In the genomic region with DNA sequence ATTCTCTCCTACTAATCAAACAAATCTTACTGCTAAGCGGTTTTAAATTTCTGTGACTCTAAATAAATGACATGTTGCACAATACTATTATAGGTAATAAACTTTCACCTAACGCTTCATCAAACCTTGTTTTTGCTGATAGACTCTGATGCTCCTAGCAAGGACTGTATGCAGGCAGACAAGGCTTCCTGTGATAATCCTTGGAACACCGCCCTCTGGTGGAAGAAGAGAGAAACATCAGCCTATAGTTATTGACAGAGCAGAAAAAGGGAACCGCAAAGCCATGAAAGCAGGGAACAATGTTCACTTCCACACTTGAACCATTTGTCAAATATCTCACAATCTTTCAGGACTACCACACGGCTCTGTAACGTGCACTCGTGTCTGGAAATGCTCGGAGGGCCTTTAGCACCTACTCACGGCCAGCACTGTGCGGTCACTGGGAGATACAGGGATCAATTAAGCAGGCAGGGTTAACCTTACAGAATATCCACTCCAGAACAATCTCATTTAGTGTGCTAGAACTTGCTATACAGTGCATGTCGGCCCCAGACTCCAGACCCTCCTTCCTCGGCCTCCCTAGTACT, we compare ENCODE assay signal across 10 mouse cellular contexts. TPM values are rescaled to one million over a fixed set of nuclear protein-coding genes. Genes with fewer than 3 reads are reported as not detected.
DNase-seq lines count a peak whose midpoint lies in the region; ATAC-seq and TF ChIP-seq lines count a peak whose summit lies in the region.
"Had no signal": no experiment of that assay in that cellular context is flagged by ENCODE, and none has a peak within 500 bp of the region (broad histone marks: within the 10 kb centered on the region; RNA-seq: fewer than 3 reads in every experiment).

No protein-coding gene starts in this region.

- no peak overlapping the region for H3K27ac ChIP-seq in stomach, postnatal 0 days (replicated peaks)
- H3K27ac ChIP-seq: embryonic facial prominence, embryonic 15.5 days; midbrain, embryonic 12.5 days had no signal

- intact Hi-C loops in left cerebral cortex, postnatal 4 days (cut with DNase I): loop anchor here (5.0 to 10.0 kb wide), 3 partner anchors 397 to 657 kb away; no protein-coding TSS in a partner anchor

- 57% methylated on average over 12 of the region's 12 CpGs for WGBS in stomach, postnatal 0 days

- H3K4me2 ChIP-seq in stomach, postnatal 0 days (replicated peaks; ENCODE audit: low read depth): no peak overlapping the region
- H3K4me2 ChIP-seq: embryonic facial prominence, embryonic 15.5 days; midbrain, embryonic 12.5 days had no signal

- no peaks in the 10 kb centered on the region for H3K4me1 ChIP-seq in stomach, postnatal 0 days (replicated peaks; ENCODE audit: control insufficient read depth, insufficient read depth)
- H3K4me1 ChIP-seq: embryonic facial prominence, embryonic 15.5 days; midbrain, embryonic 12.5 days had no signal

- TF ChIP-seq CTCF in stomach, postnatal 0 days (IDR thresholded peaks at IDR 0.05; ENCODE audit: low read depth): peak; percentile 94

- H3K36me3 ChIP-seq in stomach, postnatal 0 days (ENCODE audit: control insufficient read depth, insufficient read depth, low read length): peaks cover 24% of the 10 kb centered on the region

- ATAC-seq in erythroid progenitor cell, adult 5-6 weeks (replicated peaks; ENCODE audit: low FRiP score, poor library complexity, severe bottlenecking): peak; percentile 76; the same call in 1 of the 2 replicates
- ATAC-seq in stomach, postnatal 0 days (ENCODE audit: low FRiP score, low TSS enrichment): 0 out of 2 replicates have a peak, but pooled peaks have one; percentile 60

- H3K9me3 ChIP-seq in stomach, postnatal 0 days (ENCODE audit: control insufficient read depth, low read length): no peaks in the 10 kb centered on the region
- H3K9me3 ChIP-seq: embryonic facial prominence, embryonic 15.5 days; midbrain, embryonic 12.5 days had no signal

- peak; percentile 58 for DNase-seq in ovary, postnatal 14 days (ENCODE audit: low spot score)
- DNase-seq in ovary, adult 18-20 months (ENCODE audit: low spot score): no peak
- peak; percentile 65 for DNase-seq in brain, embryonic 18.5 days (ENCODE audit: low read depth, low spot score)
- peak; percentile 46 for DNase-seq in hindlimb bud, embryonic 11.5 days (ENCODE audit: extremely low spot score, low read depth, low spot score)
- DNase-seq in left cerebral cortex, postnatal 4 days: peak; percentile 22
- DNase-seq in monocyte, adult 2 months (ENCODE audit: low read depth in 1 of 2, low spot score in 2 of 2): peak; percentile 10 to 26
- DNase-seq in stomach, postnatal 0 days (ENCODE audit: low spot score): no peak

- no peak overlapping the region for H3K9ac ChIP-seq in stomach, postnatal 0 days (ENCODE audit: low read length)
- H3K9ac ChIP-seq: embryonic facial prominence, embryonic 15.5 days; midbrain, embryonic 12.5 days had no signal

- no peaks in the 10 kb centered on the region for H3K27me3 ChIP-seq in stomach, postnatal 0 days (ENCODE audit: control insufficient read depth, insufficient read depth, low read length)
- H3K27me3 ChIP-seq: embryonic facial prominence, embryonic 15.5 days; midbrain, embryonic 12.5 days had no signal

- no peak for TF ChIP-seq EP300 in stomach, postnatal 0 days (optimal IDR thresholded peaks at IDR 0.05)

- H3K4me3 ChIP-seq in stomach, postnatal 0 days (ENCODE audit: low read depth, low read length): no peak overlapping the region
- H3K4me3 ChIP-seq: embryonic facial prominence, embryonic 15.5 days; midbrain, embryonic 12.5 days had no signal

RNA-seq across cellular contexts. Expression of a gene that starts 32.2 kb away (rescaled TPM):
- 10.8 and 18.9 TPM in 2 replicates for total RNA-seq in erythroid progenitor cell, adult 5-6 weeks (2015; ENCODE audit: low replicate concordance)
- 9.5 and 16.9 TPM in 2 replicates for total RNA-seq in erythroid progenitor cell, adult 5-6 weeks (2017; ENCODE audit: low replicate concordance)
- 10 to 100 TPM; 24.3 to 24.5 TPM for total RNA-seq in left cerebral cortex, postnatal 4 days (2021)
- polyA plus RNA-seq in stomach, postnatal 0 days (2015; fragmentation: Nextera tagmentation; extraction: Ambion mirVana): 11.3 and 11.4 TPM in 2 replicates

Comparison
In these comparisons a context has a peak if more than half of its experiments do, and no peak if none do; other contexts are left out.
1. DNase-seq: peak in ovary, postnatal 14 days (single experiment), brain, embryonic 18.5 days (single experiment), hindlimb bud, embryonic 11.5 days (single experiment), left cerebral cortex, postnatal 4 days (single experiment) and monocyte, adult 2 months (2 of 2); none in ovary, adult 18-20 months (single experiment) and stomach, postnatal 0 days (single experiment).